9 mouse cellular contexts compared by ENCODE assay signal in genomic region chr7:109170441-109170820, GRCm38 (mm10). TPM values are rescaled to one million over a fixed set of nuclear protein-coding genes. Genes with fewer than 3 reads are reported as not detected.
DNase-seq lines count a peak whose midpoint lies in the region; TF ChIP-seq lines count a peak whose summit lies in the region.
"Had no signal": no experiment of that assay in that cellular context is flagged by ENCODE, and none has a peak within 500 bp of the region (broad histone marks: within the 10 kb centered on the region; RNA-seq: fewer than 3 reads in every experiment).

No protein-coding gene starts in this region.

- no peak for TF ChIP-seq EP300 in MEL (IDR thresholded peaks at IDR 0.05; ENCODE audit: low read depth in 1 of 2, low read length in 2 of 2)

- no peaks in the 10 kb centered on the region for H3K9me3 ChIP-seq in MEL (replicated peaks; ENCODE audit: insufficient read depth, low read length)

- peak in 2 of 3 experiments; percentile 3 to 46; a peak in 3 of 6 replicates for TF ChIP-seq CTCF in MEL (IDR thresholded peaks at IDR 0.05 in 2 of 3, conservative IDR thresholded peaks at IDR 0.05 in 1 of 3; ENCODE audit: control insufficient read depth in 1 of 3, insufficient read depth in 1 of 3, low read depth in 2 of 3, low read length in 3 of 3, poor library complexity in 1 of 3, severe bottlenecking in 1 of 3)
- peak; percentile 57 for TF ChIP-seq CTCF in lung, adult 2 months (IDR thresholded peaks at IDR 0.05; ENCODE audit: insufficient read depth, low read length)

- H3K27me3 ChIP-seq in MEL (ENCODE audit: control insufficient read depth in 1 of 2, insufficient read depth in 2 of 2, low read length in 2 of 2) = no peaks in the 10 kb centered on the region

- H3K4me3 ChIP-seq in MEL (ENCODE audit: control insufficient read depth in 1 of 2, insufficient read depth in 1 of 2, low read depth in 2 of 2, low read length in 2 of 2) = no peak overlapping the region
- no peak overlapping the region for H3K4me3 ChIP-seq in lung, adult 2 months (replicated peaks; ENCODE audit: extremely low read depth, low read depth, low read length)
- H3K4me3 ChIP-seq: erythroblast, embryonic 14.5 days had no signal

- WGBS in lung, adult 2 months = 1% methylated on average over 17 of the region's 17 CpGs

- no peak for TF ChIP-seq RAD21 in MEL (IDR thresholded peaks at IDR 0.05; ENCODE audit: low read depth, low read length)

- H3K4me1 ChIP-seq in MEL (ENCODE audit: control insufficient read depth in 1 of 2, insufficient read depth in 2 of 2, low read length in 2 of 2) = no peaks in the 10 kb centered on the region
- H3K4me1 ChIP-seq in lung, adult 2 months (ENCODE audit: control insufficient read depth, insufficient read depth, low read length) = peaks cover under 1% of the 10 kb centered on the region

- no peak for DNase-seq in MEL (ENCODE audit: low read depth, low spot score)
- peak; percentile 96 for DNase-seq in cerebellum, adult 8-10 months
- DNase-seq in forelimb bud, embryonic 11.5 days (ENCODE audit: low read depth, low spot score) = peak; percentile 92
- peak; percentile 88 for DNase-seq in heart, postnatal 4 days
- peak; percentile 77 to 91 for DNase-seq in layer of hippocampus, adult 8-10 months (ENCODE audit: low spot score in 2 of 2)
- DNase-seq in lung, adult 2 months = peak; percentile 74
- peak; percentile 63 for DNase-seq in ovary, postnatal 10 days (ENCODE audit: low spot score)
- DNase-seq in thymus, postnatal 10 days (ENCODE audit: low spot score in 2 of 2) = peak; percentile 22 to 67

- no peak overlapping the region for H3K27ac ChIP-seq in MEL (ENCODE audit: control insufficient read depth, low read depth, low read length)

- no peak for TF ChIP-seq POLR2A in MEL (IDR thresholded peaks at IDR 0.05; ENCODE audit: control insufficient read depth in 1 of 2, insufficient read depth in 1 of 2, low read depth in 1 of 2, low read length in 2 of 2, poor library complexity in 1 of 2)
- no peak for TF ChIP-seq POLR2A in lung, adult 2 months (IDR thresholded peaks at IDR 0.05; ENCODE audit: borderline replicate concordance, extremely low read depth, low read depth, low read length)

- H3K9ac ChIP-seq in MEL (ENCODE audit: control insufficient read depth, low read depth, low read length, poor library complexity, severe bottlenecking) = no peak overlapping the region

- H3K79me2 ChIP-seq in MEL (ENCODE audit: control insufficient read depth, insufficient read depth, low read length, poor library complexity) = no peaks in the 10 kb centered on the region

- H3K36me3 ChIP-seq in MEL (ENCODE audit: control insufficient read depth in 1 of 2, insufficient read depth in 2 of 2, low read length in 2 of 2) = no peaks in the 10 kb centered on the region

TF ChIP-seq in MEL, 35 proteins besides CTCF, POLR2A, EP300 and RAD21:
- TF ChIP-seq USF2 (IDR thresholded peaks at IDR 0.05; ENCODE audit: borderline replicate concordance in 1 of 2, insufficient read depth in 1 of 2, low read depth in 1 of 2, low read length in 2 of 2) (no peak), SMC3 (IDR thresholded peaks at IDR 0.05; ENCODE audit: low read depth, low read length) (peak; percentile 21; the same call in 1 of the 2 replicates), ELF1 (IDR thresholded peaks at IDR 0.05; ENCODE audit: low read depth, low read length) (no peak), POLR2AphosphoS5 (IDR thresholded peaks at IDR 0.05; ENCODE audit: borderline replicate concordance, low read depth, low read length) (no peak)

RNA-seq across cellular contexts. Expression of gene Lmo1, which starts 4.6 kb away (rescaled TPM):
- total RNA-seq in MEL (2012; rRNA removed) = not detected in 2 replicates
- not detected for polyA plus RNA-seq in MEL (2012; ENCODE audit: insufficient read depth in 1 of 2, insufficient read length in 2 of 2, low read depth in 1 of 2, low replicate concordance in 2 of 2, missing spikeins in 1 of 2)
- 1 to 10 TPM; 1.4 TPM for total RNA-seq in heart, postnatal 4 days (2021)
- 10 to 100 TPM; 45.2 to 56.5 (median 52.2) TPM for total RNA-seq in layer of hippocampus, adult 8-10 months (2022)
- polyA plus RNA-seq in lung, adult 2 months (2012; rRNA removed) = 7.5 and 8.7 TPM in 2 replicates
- polyA plus RNA-seq: erythroblast, embryonic 14.5 days had no signal

Comparison
In these comparisons a context has a peak if more than half of its experiments do, and no peak if none do; other contexts are left out.
1. RNA of gene Lmo1, which starts 4.6 kb away (total RNA-seq): 45.2 to 56.5 TPM in layer of hippocampus, adult 8-10 months; 1.4 TPM in heart, postnatal 4 days and not detected in MEL; every median in the first group is over 10 times any median in the second.